Mouse (Mus musculus) intestine, postnatal 0 days (tissue): ENCODE data around the gene Prkar2a. TPM values are rescaled to one million over a fixed set of nuclear protein-coding genes. Genes with fewer than 3 reads are reported as not detected.

Experiments
- ATAC-seq: fragments of 200-750 bp; cut with Nextera tagmentation; 2 replicates; pipeline ENCODE4 v1.8.0; 2017; ENCODE audit warnings: mild to moderate bottlenecking, moderate TSS enrichment, moderate library complexity
- H3K27ac ChIP-seq: fragments of 300-500 bp; sonication (generic); 2 replicates; pipeline ENCODE4 v1.5.1; 2014; ENCODE audit warnings: mild to moderate bottlenecking, low read depth, low read length, moderate library complexity
- H3K27me3 ChIP-seq: fragments of 300-500 bp; sonication (generic); replicated peaks from 2 replicates; pipeline ENCODE4 v1.6.1; 2014; ENCODE audit warnings: low read length, mixed read lengths; ENCODE audit not compliant: control insufficient read depth, insufficient read depth
- H3K36me3 ChIP-seq: fragments of 300-500 bp; sonication (generic); 2 replicates; pipeline ENCODE4 v1.6.1; 2014; ENCODE audit warnings: mild to moderate bottlenecking, moderate library complexity; ENCODE audit not compliant: control insufficient read depth, insufficient read depth
- H3K4me1 ChIP-seq: fragments of 300-500 bp; sonication (generic); replicated peaks from 2 replicates; pipeline ENCODE4 v1.6.1; 2014; ENCODE audit warnings: antibody characterized with exemption, low read length, mixed read lengths; ENCODE audit not compliant: control insufficient read depth, insufficient read depth
- H3K4me2 ChIP-seq: fragments of 300-500 bp; sonication (generic); replicated peaks from 2 replicates; pipeline ENCODE4 v1.6.1; 2014; ENCODE audit warnings: low read depth, mild to moderate bottlenecking, moderate library complexity
- H3K4me3 ChIP-seq: fragments of 300-500 bp; sonication (generic); 2 replicates; pipeline ENCODE4 v1.5.1; 2014; ENCODE audit warnings: low read depth, low read length
- H3K9ac ChIP-seq: fragments of 300-500 bp; sonication (generic); 2 replicates; pipeline ENCODE4 v1.6.1; 2014; ENCODE audit warnings: mild to moderate bottlenecking, low read depth, low read length
- H3K9me3 ChIP-seq: fragments of 300-500 bp; sonication (generic); 2 replicates; pipeline ENCODE4 v1.6.1; 2016; ENCODE audit warnings: mixed run types; ENCODE audit not compliant: control insufficient read depth
- CTCF ChIP-seq: sonication (generic); IDR thresholded peaks from 2 replicates; pipeline ENCODE4 v1.5.1; 2016; ENCODE audit warnings: low read depth, mild to moderate bottlenecking, control low read depth, antibody characterized with exemption, moderate library complexity
- WGBS: fragments of 180-500 bp; shearing (Covaris S2); extraction: QIAGEN DNeasy Blood & Tissue Kit; methylation state at CpG from one replicate; pipeline ENCODE4 v1.1.7; 2014; 5-methylcytosine and 5-hydroxymethylcytosine counted together
- polyA plus RNA-seq: library from polyadenylated mRNA; unstranded; fragments of >200 nt; fragmentation: Nextera tagmentation; extraction: Ambion mirVana; gene quantifications from 2 replicates; pipeline ENCODE4 v1.2.1, GENCODE M21; 2015

Gene Prkar2a
- polyA plus RNA-seq, 1 experiment from 2014 or later, result 28.3 TPM

GRCm38 (mm10) chr9:108723751-108724150, 34.6 kb downstream of the Prkar2a start:
- no peaks in the 10 kb centered on the region for H3K4me1 ChIP-seq
- no peaks in the 10 kb centered on the region for H3K27me3 ChIP-seq
- H3K36me3 ChIP-seq, result peaks cover 14% of the 10 kb centered on the region
- no peak for TF ChIP-seq CTCF
- no peak overlapping the region for H3K27ac ChIP-seq
- H3K9me3 ChIP-seq, result no peaks in the 10 kb centered on the region
- ATAC-seq, result no peak
- WGBS, result 76% methylated on average over 2 of the region's 2 CpGs
- H3K4me2 ChIP-seq, result no peak overlapping the region
- no peak overlapping the region for H3K4me3 ChIP-seq
- H3K9ac ChIP-seq, result no peak overlapping the region

DNA sequence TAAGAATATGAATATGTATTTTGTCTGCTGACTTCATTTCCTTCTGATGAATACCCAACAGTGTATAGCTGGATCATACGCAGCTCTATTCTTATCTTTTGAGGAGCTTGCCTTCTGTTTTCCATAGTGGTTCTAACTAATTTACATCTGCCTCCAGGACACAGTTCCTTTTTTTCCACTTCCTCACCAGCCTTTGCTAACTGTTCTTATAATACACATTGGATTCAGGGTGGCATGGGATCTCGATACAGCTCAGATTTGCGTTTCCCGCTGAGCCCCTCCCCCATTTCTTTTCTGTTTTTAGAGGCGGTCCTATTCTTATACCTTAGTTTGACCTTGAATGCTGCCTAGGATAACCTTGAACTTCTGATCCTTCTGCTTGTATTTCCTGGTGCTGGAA, 37.0 kb downstream of the Prkar2a start:
- Histone ChIP-seq H3K27ac (no peak overlapping the region), H3K36me3 (peaks cover 8% of the 10 kb centered on the region), H3K27me3 (no peaks in the 10 kb centered on the region), H3K4me3 (no peak overlapping the region), H3K9me3 (no peaks in the 10 kb centered on the region), H3K4me2 (no peak overlapping the region), H3K4me1 (no peaks in the 10 kb centered on the region), H3K9ac (no peak overlapping the region)
- no peak for TF ChIP-seq CTCF
- ATAC-seq, result no peak
- WGBS, result 95% methylated on average over 5 of the region's 5 CpGs

- H3K36me3 ChIP-seq, result peaks cover 18% of the 10 kb centered on the region
Observed at GRCm38 (mm10) chr9:108729050-108729449, 39.9 kb downstream of the Prkar2a start.

DNA sequence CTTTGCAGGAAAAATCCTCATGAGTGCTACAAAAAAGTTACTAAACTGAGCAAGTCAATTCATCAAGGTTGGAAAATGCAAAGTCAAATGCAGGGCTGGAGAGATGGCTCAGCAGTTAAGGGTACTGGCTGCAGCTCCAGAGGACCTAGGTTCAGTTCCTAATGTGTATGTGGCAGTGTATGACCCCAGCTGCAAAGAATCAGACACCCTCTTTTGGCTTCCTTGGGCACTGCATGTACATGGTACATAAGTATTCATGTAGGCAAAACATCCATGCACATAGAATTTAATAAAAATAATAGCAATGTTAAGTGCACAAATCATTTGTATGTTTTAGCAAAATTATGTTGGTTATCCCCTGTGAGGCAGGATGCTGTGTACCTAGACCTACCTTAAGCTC, 43.3 kb downstream of the Prkar2a start:
- H3K9ac ChIP-seq, result no peak overlapping the region
- H3K4me1 ChIP-seq, result no peaks in the 10 kb centered on the region
- H3K27ac ChIP-seq, result no peak overlapping the region
- H3K4me2 ChIP-seq, result no peak overlapping the region
- H3K27me3 ChIP-seq, result no peaks in the 10 kb centered on the region
- no peak overlapping the region for H3K4me3 ChIP-seq
- TF ChIP-seq CTCF, result peak; percentile 55
- H3K9me3 ChIP-seq, result no peaks in the 10 kb centered on the region
- ATAC-seq, result no peak
- peaks cover 38% of the 10 kb centered on the region for H3K36me3 ChIP-seq

More at GRCm38 (mm10) chr9:108729050-108729449, 39.9 kb downstream of the Prkar2a start:
- TF ChIP-seq CTCF, result peak; percentile 48
- no peaks in the 10 kb centered on the region for H3K27me3 ChIP-seq
- no peaks in the 10 kb centered on the region for H3K4me1 ChIP-seq
- no peak overlapping the region for H3K9ac ChIP-seq
- H3K27ac ChIP-seq, result no peak overlapping the region
- no peak overlapping the region for H3K4me3 ChIP-seq
- H3K4me2 ChIP-seq, result no peak overlapping the region
- no peaks in the 10 kb centered on the region for H3K9me3 ChIP-seq
- no peak for ATAC-seq

DNA sequence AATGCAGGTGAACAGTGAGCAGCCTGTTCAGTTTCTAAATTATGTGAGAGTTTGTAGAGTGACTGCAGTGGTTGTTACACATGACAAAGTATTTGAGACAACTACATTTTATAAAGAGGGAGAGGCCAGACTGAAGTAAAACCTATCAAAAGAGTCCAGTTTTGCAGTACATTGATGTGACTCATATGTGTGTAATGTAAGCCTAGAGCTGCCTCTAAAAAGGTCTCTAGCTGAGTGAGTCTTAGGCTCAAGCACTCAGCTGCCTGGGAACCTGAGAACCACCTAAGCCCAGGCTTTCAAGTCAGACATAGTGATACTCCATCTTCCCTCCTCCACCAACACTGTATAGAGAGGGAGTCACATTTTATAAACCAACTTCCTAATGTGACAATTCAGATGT, 45.5 kb downstream of the Prkar2a start:
- H3K4me2 ChIP-seq, result no peak overlapping the region
- H3K27me3 ChIP-seq, result no peaks in the 10 kb centered on the region
- no peak overlapping the region for H3K4me3 ChIP-seq
- no peak overlapping the region for H3K9ac ChIP-seq
- no peak for TF ChIP-seq CTCF
- no peaks in the 10 kb centered on the region for H3K9me3 ChIP-seq
- H3K36me3 ChIP-seq, result peaks cover 34% of the 10 kb centered on the region
- no peak overlapping the region for H3K27ac ChIP-seq
- ATAC-seq, result no peak
- no peaks in the 10 kb centered on the region for H3K4me1 ChIP-seq

GRCm38 (mm10) chr9:108739239-108739638, 50.1 kb downstream of the Prkar2a start:
- H3K4me3 ChIP-seq, result no peak overlapping the region
- H3K27ac ChIP-seq, result no peak overlapping the region
- no peaks in the 10 kb centered on the region for H3K9me3 ChIP-seq
- 45% methylated on average over 3 of the region's 3 CpGs for WGBS
- H3K4me1 ChIP-seq, result no peaks in the 10 kb centered on the region
- TF ChIP-seq CTCF, result no peak
- H3K36me3 ChIP-seq, result peaks cover 48% of the 10 kb centered on the region
- ATAC-seq, result no peak
- H3K9ac ChIP-seq, result no peak overlapping the region
- no peak overlapping the region for H3K4me2 ChIP-seq
- H3K27me3 ChIP-seq, result no peaks in the 10 kb centered on the region

DNA sequence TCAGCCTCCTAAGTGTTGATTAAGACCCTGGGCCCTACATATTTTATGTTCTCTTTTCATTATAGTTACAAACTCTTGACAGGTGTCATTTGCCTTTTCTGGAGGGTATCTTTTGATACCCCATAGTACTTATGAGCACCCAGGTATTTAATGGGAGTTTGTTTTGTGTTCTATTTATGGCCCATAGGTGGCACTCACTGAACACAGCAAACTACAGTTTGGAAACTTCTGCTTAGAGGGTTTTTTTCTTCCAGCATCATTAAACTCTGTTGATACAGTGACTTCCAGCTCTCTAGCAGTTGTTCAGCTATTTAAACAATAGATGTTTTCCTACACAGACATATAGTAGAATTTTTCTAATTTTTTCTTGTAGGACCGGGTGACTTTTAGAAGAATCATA, 50.9 kb downstream of the Prkar2a start:
- no peaks in the 10 kb centered on the region for H3K9me3 ChIP-seq
- peaks cover 48% of the 10 kb centered on the region for H3K36me3 ChIP-seq
- ATAC-seq, result no peak

More for the DNA sequence above, 50.9 kb downstream of the Prkar2a start:
- H3K4me3 ChIP-seq, result no peak overlapping the region
- no peak overlapping the region for H3K27ac ChIP-seq
- 94% methylated on average over 1 of the region's 1 CpGs for WGBS
- peak; percentile 68 for TF ChIP-seq CTCF
- no peaks in the 10 kb centered on the region for H3K27me3 ChIP-seq
- no peaks in the 10 kb centered on the region for H3K4me1 ChIP-seq
- H3K4me2 ChIP-seq, result no peak overlapping the region
- H3K9ac ChIP-seq, result no peak overlapping the region
